ENCODE assay signal across 15 mouse cellular contexts in genomic region chr13:54180461-54180860, GRCm38 (mm10). TPM values are rescaled to one million over a fixed set of nuclear protein-coding genes. Genes with fewer than 3 reads are reported as not detected.
DNase-seq lines count a peak whose midpoint lies in the region; ATAC-seq lines count a peak whose summit lies in the region.
"Had no signal": no experiment of that assay in that cellular context is flagged by ENCODE, and none has a peak within 500 bp of the region (broad histone marks: within the 10 kb centered on the region; RNA-seq: fewer than 3 reads in every experiment).

No protein-coding gene starts in this region.

- H3K36me3 ChIP-seq in midbrain, embryonic 10.5 days = no peaks in the 10 kb centered on the region
- no peaks in the 10 kb centered on the region for H3K36me3 ChIP-seq in midbrain, embryonic 13.5 days
- H3K36me3 ChIP-seq: hindbrain, embryonic 15.5 days; liver, embryonic 15.5 days; midbrain, embryonic 12.5 days had no signal

- no peak for ATAC-seq in midbrain, embryonic 13.5 days

- H3K4me3 ChIP-seq in midbrain, embryonic 10.5 days = no peak overlapping the region
- H3K4me3 ChIP-seq in midbrain, embryonic 13.5 days (replicated peaks) = no peak overlapping the region
- H3K4me3 ChIP-seq: hindbrain, embryonic 15.5 days; liver, embryonic 15.5 days; midbrain, embryonic 12.5 days had no signal

- intact Hi-C loops in heart, postnatal 36 days (cut with DNase I) = loop anchor here (5.0 kb wide), 1 partner anchor 47 kb away; no protein-coding TSS in a partner anchor

- no peak overlapping the region for H3K9ac ChIP-seq in midbrain, embryonic 13.5 days (replicated peaks)
- H3K9ac ChIP-seq: hindbrain, embryonic 15.5 days; liver, embryonic 15.5 days; midbrain, embryonic 12.5 days had no signal

- H3K4me2 ChIP-seq in midbrain, embryonic 13.5 days (replicated peaks) = no peak overlapping the region
- H3K4me2 ChIP-seq: hindbrain, embryonic 15.5 days; liver, embryonic 15.5 days; midbrain, embryonic 12.5 days had no signal

- H3K9me3 ChIP-seq in midbrain, embryonic 10.5 days (replicated peaks) = no peaks in the 10 kb centered on the region; the same call in 1 of the 2 replicates
- H3K9me3 ChIP-seq in midbrain, embryonic 13.5 days = no peaks in the 10 kb centered on the region
- H3K9me3 ChIP-seq: hindbrain, embryonic 15.5 days; liver, embryonic 15.5 days had no signal

- WGBS in midbrain, embryonic 10.5 days = 58% methylated on average over 3 of the region's 3 CpGs
- 70% methylated on average over 3 of the region's 3 CpGs for WGBS in midbrain, embryonic 13.5 days

- H3K4me1 ChIP-seq in midbrain, embryonic 10.5 days = peaks cover 23% of the 10 kb centered on the region
- 0 out of 2 replicates have a peak, but pooled peaks cover 5% of the 10 kb centered on the region for H3K4me1 ChIP-seq in midbrain, embryonic 13.5 days (replicated peaks)
- H3K4me1 ChIP-seq: hindbrain, embryonic 15.5 days; liver, embryonic 15.5 days had no signal

- H3K27ac ChIP-seq in midbrain, embryonic 10.5 days (replicated peaks) = peak overlapping the region; percentile 52
- no peak overlapping the region for H3K27ac ChIP-seq in midbrain, embryonic 13.5 days
- H3K27ac ChIP-seq: hindbrain, embryonic 15.5 days; liver, embryonic 15.5 days; midbrain, embryonic 12.5 days had no signal

- peak; percentile 65 for DNase-seq in adrenal gland, postnatal 14 days
- no peak for DNase-seq in adrenal gland, adult 8-10 months
- no peak for DNase-seq in midbrain, embryonic 10.5 days (ENCODE audit: low spot score)
- peak; percentile 52 for DNase-seq in heart, postnatal 36 days
- no peak for DNase-seq in testis, postnatal 10 days (ENCODE audit: low spot score)
- DNase-seq in layer of hippocampus, adult 9-11 months = no peak
- DNase-seq in embryo, embryonic 10 days (ENCODE audit: low spot score) = no peak
- DNase-seq: cerebellum, adult 18-20 months; kidney, adult 18-20 months; left cerebral cortex, postnatal 4 days; spleen, adult 18-20 months had no signal

- no peaks in the 10 kb centered on the region for H3K27me3 ChIP-seq in midbrain, embryonic 10.5 days (ENCODE audit: low read depth, poor library complexity, severe bottlenecking)
- H3K27me3 ChIP-seq in midbrain, embryonic 13.5 days = no peaks in the 10 kb centered on the region
- H3K27me3 ChIP-seq: hindbrain, embryonic 15.5 days; liver, embryonic 15.5 days; midbrain, embryonic 12.5 days had no signal

RNA-seq across cellular contexts. Expression of gene Hrh2, which starts 11.5 kb away (rescaled TPM):
- total RNA-seq in adrenal gland, postnatal 14 days (2021) = 0.63 and 1.5 TPM in 2 replicates
- under 1 TPM; 0.10 to 0.48 (median 0.34) TPM for total RNA-seq in adrenal gland, adult 8-10 months (2022)
- polyA plus RNA-seq in midbrain, embryonic 10.5 days (2016; fragmentation: Nextera tagmentation; extraction: Ambion mirVana) = 0.14 and 0.15 TPM in 2 replicates
- 0.28 and 0.40 TPM in 2 replicates for polyA plus RNA-seq in midbrain, embryonic 13.5 days (2015; fragmentation: Nextera tagmentation; extraction: Ambion mirVana)
- total RNA-seq in heart, postnatal 36 days (2021) = under 1 TPM; 0.39 to 0.43 TPM

Comparison
In these comparisons a context has a peak if more than half of its experiments do, and no peak if none do; other contexts are left out.
1. DNase-seq: peak in adrenal gland, postnatal 14 days (single experiment) and heart, postnatal 36 days (2 of 2); none in adrenal gland, adult 8-10 months (single experiment), midbrain, embryonic 10.5 days (single experiment), testis, postnatal 10 days (single experiment), layer of hippocampus, adult 9-11 months (single experiment) and embryo, embryonic 10 days (single experiment).